Comparison of ENCODE assay signal across 8 mouse cellular contexts in the genomic region with DNA sequence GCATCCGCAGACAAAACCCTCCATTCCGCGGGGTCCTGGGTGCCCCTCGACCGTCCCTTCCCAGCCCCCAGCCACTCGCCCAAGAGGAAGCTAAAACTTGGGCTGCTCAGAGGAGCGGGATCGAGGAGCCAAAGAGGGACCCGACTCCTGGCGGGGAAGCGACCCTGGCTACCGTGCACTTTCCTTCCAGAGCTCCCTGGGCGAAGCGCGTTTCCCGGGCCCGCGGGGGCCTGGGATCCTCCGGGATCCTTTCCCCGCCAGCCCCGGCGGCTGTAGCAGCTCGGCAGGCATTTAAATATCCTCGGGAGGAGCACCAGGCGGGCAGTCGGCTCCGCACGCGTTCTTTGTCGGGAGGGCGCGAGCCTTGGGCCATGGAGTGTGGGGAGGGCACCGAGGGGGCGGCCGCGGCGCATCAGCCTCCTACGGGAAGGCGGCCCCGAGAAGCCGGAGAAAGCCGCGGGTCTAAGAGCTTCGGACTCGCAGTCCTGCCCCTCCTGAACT. TPM values are rescaled to one million over a fixed set of nuclear protein-coding genes. Genes with fewer than 3 reads are reported as not detected.
DNase-seq lines count a peak whose midpoint lies in the region; ATAC-seq and TF ChIP-seq lines count a peak whose summit lies in the region.

No protein-coding gene starts in this region.

- H3K4me2 ChIP-seq in forebrain, embryonic 15.5 days (replicated peaks), result peak overlapping the region; percentile 93
- H3K4me2 ChIP-seq in intestine, postnatal 0 days (replicated peaks; ENCODE audit: low read depth), result peak overlapping the region; percentile 100
- H3K4me2 ChIP-seq in midbrain, embryonic 12.5 days (replicated peaks), result peak overlapping the region; percentile 95

- WGBS in forebrain, embryonic 15.5 days, result under 1% methylated on average over 45 of the region's 45 CpGs
- WGBS in intestine, postnatal 0 days, result under 1% methylated on average over 42 of the region's 45 CpGs
- under 1% methylated on average over 43 of the region's 45 CpGs for WGBS in midbrain, embryonic 12.5 days

- ATAC-seq in megakaryocyte, adult 5-6 weeks (ENCODE audit: poor library complexity, severe bottlenecking), result no peak
- ATAC-seq in forebrain, embryonic 15.5 days (replicated peaks), result 0 out of 2 replicates have a peak, but pooled peaks have one; percentile 32
- ATAC-seq in intestine, postnatal 0 days, result no peak; the same call in 1 of the 2 replicates
- ATAC-seq in midbrain, embryonic 12.5 days (ENCODE audit: low FRiP score, low read depth), result peak; percentile 39; the same call in 1 of the 2 replicates
- no peak for ATAC-seq in monocyte, adult 5-6 weeks (replicated peaks; ENCODE audit: insufficient number of reproducible peaks, low FRiP score, low TSS enrichment, poor library complexity, severe bottlenecking)

- peak overlapping the region; percentile 95 for H3K4me3 ChIP-seq in megakaryocyte, embryonic 14.5 days (replicated peaks)
- H3K4me3 ChIP-seq in forebrain, embryonic 15.5 days, result peak overlapping the region; percentile 57
- H3K4me3 ChIP-seq in intestine, postnatal 0 days (ENCODE audit: low read depth, low read length), result peak overlapping the region; percentile 77
- H3K4me3 ChIP-seq in midbrain, embryonic 12.5 days, result peak overlapping the region; percentile 72

- TF ChIP-seq CTCF in intestine, postnatal 0 days (IDR thresholded peaks at IDR 0.05; ENCODE audit: low read depth), result no peak

- peak overlapping the region; percentile 63 for H3K9ac ChIP-seq in forebrain, embryonic 15.5 days (replicated peaks)
- H3K9ac ChIP-seq in intestine, postnatal 0 days (ENCODE audit: low read depth, low read length), result peak overlapping the region; percentile 71
- peak overlapping the region; percentile 83 for H3K9ac ChIP-seq in midbrain, embryonic 12.5 days (replicated peaks)

- 0 out of 2 replicates have a peak overlapping the region, but pooled peaks have one; percentile 11 for H3K27ac ChIP-seq in forebrain, embryonic 15.5 days (replicated peaks)
- H3K27ac ChIP-seq in intestine, postnatal 0 days (ENCODE audit: low read depth, low read length), result peak overlapping the region; percentile 15
- H3K27ac ChIP-seq in midbrain, embryonic 12.5 days (replicated peaks), result peak overlapping the region; percentile 75

- peaks cover 41% of the 10 kb centered on the region for H3K27me3 ChIP-seq in megakaryocyte, embryonic 14.5 days (replicated peaks)
- H3K27me3 ChIP-seq in forebrain, embryonic 15.5 days, result peaks cover 13% of the 10 kb centered on the region; the same call in 1 of the 2 replicates
- H3K27me3 ChIP-seq in intestine, postnatal 0 days (replicated peaks; ENCODE audit: control insufficient read depth, insufficient read depth, low read length), result no peaks in the 10 kb centered on the region
- H3K27me3 ChIP-seq in midbrain, embryonic 12.5 days, result peaks cover 34% of the 10 kb centered on the region

- DNase-seq in adrenal gland, adult 2 months, result peak; percentile 68
- no peak for DNase-seq in right cerebral cortex, postnatal 36 days (ENCODE audit: low spot score in 2 of 2)

- peaks cover 40% of the 10 kb centered on the region for H3K4me1 ChIP-seq in megakaryocyte, embryonic 14.5 days
- peaks cover 50% of the 10 kb centered on the region for H3K4me1 ChIP-seq in forebrain, embryonic 15.5 days
- H3K4me1 ChIP-seq in intestine, postnatal 0 days (replicated peaks; ENCODE audit: control insufficient read depth, insufficient read depth, low read length), result no peaks in the 10 kb centered on the region
- peaks cover 55% of the 10 kb centered on the region for H3K4me1 ChIP-seq in midbrain, embryonic 12.5 days

- H3K36me3 ChIP-seq in megakaryocyte, embryonic 14.5 days (replicated peaks; ENCODE audit: low read length), result peaks cover under 1% of the 10 kb centered on the region
- H3K36me3 ChIP-seq in forebrain, embryonic 15.5 days, result no peaks in the 10 kb centered on the region
- no peaks in the 10 kb centered on the region for H3K36me3 ChIP-seq in intestine, postnatal 0 days (ENCODE audit: control insufficient read depth, insufficient read depth)
- no peaks in the 10 kb centered on the region for H3K36me3 ChIP-seq in midbrain, embryonic 12.5 days

- H3K9me3 ChIP-seq in megakaryocyte, embryonic 14.5 days, result no peaks in the 10 kb centered on the region
- H3K9me3 ChIP-seq in forebrain, embryonic 15.5 days, result no peaks in the 10 kb centered on the region
- H3K9me3 ChIP-seq in intestine, postnatal 0 days (ENCODE audit: control insufficient read depth), result no peaks in the 10 kb centered on the region
- no peaks in the 10 kb centered on the region for H3K9me3 ChIP-seq in midbrain, embryonic 12.5 days

RNA-seq across cellular contexts. Expression of a gene that starts 1.2 kb away (rescaled TPM):
- polyA plus RNA-seq in megakaryocyte, embryonic 14.5 days (2012; ENCODE audit: insufficient read depth, low replicate concordance), result 5.4 and 7.0 TPM in 2 replicates
- 0.42 and 0.48 TPM in 2 replicates for total RNA-seq in megakaryocyte, adult 5-6 weeks (2015)
- 0.15 TPM in 1 of 2 replicates, not detected in the other for total RNA-seq in megakaryocyte, adult 5-6 weeks (2017)
- total RNA-seq in adrenal gland, adult 2 months (2021), result 1 to 10 TPM; 3.2 to 4.6 TPM
- polyA plus RNA-seq in adrenal gland, adult 2 months (2012; rRNA removed), result 0.70 and 0.88 TPM in 2 replicates
- polyA plus RNA-seq in forebrain, embryonic 15.5 days (2015; fragmentation: Nextera tagmentation; extraction: Ambion mirVana), result 1.4 and 1.8 TPM in 2 replicates
- 4.3 TPM in 2 replicates for polyA plus RNA-seq in intestine, postnatal 0 days (2015; fragmentation: Nextera tagmentation; extraction: Ambion mirVana)
- 12.4 and 14.4 TPM in 2 replicates for polyA plus RNA-seq in midbrain, embryonic 12.5 days (2016; fragmentation: Nextera tagmentation; extraction: Ambion mirVana)
- not detected in 3 replicates for total RNA-seq in monocyte, adult 5-6 weeks (2017)

Comparison
In these comparisons a context has a peak if more than half of its experiments do, and no peak if none do; other contexts are left out.
1. ATAC-seq: peak in forebrain, embryonic 15.5 days (single experiment) and midbrain, embryonic 12.5 days (single experiment); none in megakaryocyte, adult 5-6 weeks (single experiment), intestine, postnatal 0 days (single experiment) and monocyte, adult 5-6 weeks (single experiment).
2. H3K27ac ChIP-seq: peak in every context shown above with its lines; median percentile 75 in midbrain, embryonic 12.5 days; 15 in intestine, postnatal 0 days; 11 in forebrain, embryonic 15.5 days.
3. Peak in every context shown above with its lines, with median percentiles within 50 percentile points of each other: H3K4me3 ChIP-seq, H3K4me2 ChIP-seq and H3K9ac ChIP-seq.